Mouse (Mus musculus) C2C12 (cell line): ENCODE measurements at regions not wholly inside any gene's neighbourhood (a gene's known extent, or its start where the extent isn't known, plus 50 kb on each side); places are given as distances from the start of the nearest gene placed in this dataset.

Experiments
- H3K27me3 ChIP-seq: one replicate; pipeline ENCODE4 v1.6.1; 2011; ENCODE audit not compliant: control insufficient read depth, insufficient read depth, insufficient read length
- H3K36me3 ChIP-seq: one replicate; pipeline ENCODE4 v1.6.1; 2011; ENCODE audit not compliant: control insufficient read depth, insufficient read depth
- H3K4me3 ChIP-seq: one replicate; pipeline ENCODE4 v1.5.1; 2011; ENCODE audit warnings: mild to moderate bottlenecking, control low read depth; ENCODE audit not compliant: poor library complexity, insufficient read depth, severe bottlenecking
- H3K79me2 ChIP-seq: one replicate; pipeline ENCODE4 v1.6.1; 2011; ENCODE audit not compliant: control insufficient read depth, insufficient read depth
- H3K79me3 ChIP-seq: one replicate; pipeline ENCODE4 v1.6.1; 2011; ENCODE audit warnings: low read depth, control low read depth
- H3ac ChIP-seq: one replicate; pipeline ENCODE3; 2011; ENCODE audit warnings: low read depth; ENCODE audit not compliant: control insufficient read depth, insufficient read length
- CEBPB ChIP-seq: IDR thresholded peaks from one replicate; pipeline ENCODE4 v1.6.1; 2011; ENCODE audit warnings: low read depth, mild to moderate bottlenecking, control low read depth, moderate library complexity
- CTCF ChIP-seq: IDR thresholded peaks from one replicate; pipeline ENCODE4 v1.5.1; 2011; ENCODE audit not compliant: control insufficient read depth, insufficient read depth, insufficient read length
- FOSL1 ChIP-seq: IDR thresholded peaks from one replicate; pipeline ENCODE4 v1.8.0; 2011; ENCODE audit warnings: mild to moderate bottlenecking, low read length; ENCODE audit not compliant: poor library complexity, insufficient read depth, severe bottlenecking
- MAX ChIP-seq: IDR thresholded peaks from one replicate; pipeline ENCODE4 v1.6.1; 2011; ENCODE audit warnings: mild to moderate bottlenecking, control low read depth
- MYOD1 ChIP-seq: IDR thresholded peaks from one replicate; pipeline ENCODE4 v1.6.1; 2011; ENCODE audit warnings: low read depth; ENCODE audit not compliant: control insufficient read depth, insufficient read length
- MYOG ChIP-seq: IDR thresholded peaks from one replicate; pipeline ENCODE4 v1.6.1; 2011; ENCODE audit not compliant: control insufficient read depth, insufficient read length; ENCODE audit errors: extremely low read depth
- USF1 ChIP-seq: IDR thresholded peaks from one replicate; pipeline ENCODE4 v1.6.1; 2011; ENCODE audit warnings: low read depth, mild to moderate bottlenecking, control low read depth, moderate library complexity

DNA sequence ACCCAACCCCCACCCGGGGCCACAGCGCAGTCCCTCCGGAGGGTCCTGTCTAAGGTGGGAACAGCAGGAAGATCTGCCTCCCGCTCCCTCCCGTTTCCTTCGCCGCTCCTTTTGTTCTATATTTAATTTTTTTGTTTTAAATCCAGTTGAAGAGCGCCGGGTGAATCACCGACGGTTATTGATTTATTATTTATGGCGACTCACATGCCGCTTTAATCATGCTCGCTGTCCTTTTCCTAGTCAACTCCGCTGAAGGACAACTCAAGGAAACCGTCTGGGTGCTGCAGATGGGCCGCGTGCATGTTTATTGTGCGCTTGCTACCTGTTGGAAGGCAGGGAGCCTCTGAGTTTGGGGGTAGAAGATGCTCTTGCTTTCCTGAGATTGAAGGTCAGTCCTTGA, 68.3 kb upstream of the Gm26897 start:
- H3ac ChIP-seq: no peak overlapping the region
- H3K4me3 ChIP-seq: no peak overlapping the region
- no peaks in the 10 kb centered on the region for H3K79me3 ChIP-seq
- TF ChIP-seq USF1: no peak
- TF ChIP-seq CTCF: no peak
- TF ChIP-seq FOSL1: no peak
- no peak for TF ChIP-seq CEBPB
- TF ChIP-seq MAX: no peak
- TF ChIP-seq MYOG: no peak
- TF ChIP-seq MYOD1: no peak
- H3K27me3 ChIP-seq: peaks cover 28% of the 10 kb centered on the region
- H3K36me3 ChIP-seq: no peaks in the 10 kb centered on the region
- no peaks in the 10 kb centered on the region for H3K79me2 ChIP-seq

DNA sequence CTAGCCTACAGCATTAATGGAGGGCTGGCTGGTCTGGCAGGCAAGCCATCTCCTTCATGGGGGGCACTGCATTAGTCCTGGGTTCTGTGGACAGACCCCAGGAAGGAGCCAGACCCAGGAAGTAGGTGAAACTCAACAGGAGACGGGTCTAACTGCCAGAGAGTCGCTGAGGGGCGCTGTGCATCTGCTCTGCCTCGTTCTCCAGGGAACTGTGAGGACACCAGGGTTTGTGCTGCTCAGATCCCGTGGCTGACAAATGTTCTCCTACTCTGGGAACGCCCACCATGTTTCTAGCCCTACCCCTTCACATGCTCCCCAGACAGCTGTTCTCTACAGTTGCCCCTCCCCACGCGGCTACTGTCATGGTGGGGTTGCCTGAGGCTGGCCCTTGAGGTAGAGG, 67.7 kb upstream of the Gm26897 start:
- Histone ChIP-seq H3K79me2 (no peaks in the 10 kb centered on the region), H3K4me3 (no peak overlapping the region), H3K79me3 (no peaks in the 10 kb centered on the region), H3K27me3 (peaks cover 22% of the 10 kb centered on the region), H3ac (no peak overlapping the region), H3K36me3 (no peaks in the 10 kb centered on the region)
- TF ChIP-seq CTCF: no peak
- TF ChIP-seq MYOD1: no peak
- TF ChIP-seq MAX: no peak
- TF ChIP-seq USF1: no peak
- TF ChIP-seq FOSL1: no peak
- TF ChIP-seq CEBPB: no peak
- no peak for TF ChIP-seq MYOG

DNA sequence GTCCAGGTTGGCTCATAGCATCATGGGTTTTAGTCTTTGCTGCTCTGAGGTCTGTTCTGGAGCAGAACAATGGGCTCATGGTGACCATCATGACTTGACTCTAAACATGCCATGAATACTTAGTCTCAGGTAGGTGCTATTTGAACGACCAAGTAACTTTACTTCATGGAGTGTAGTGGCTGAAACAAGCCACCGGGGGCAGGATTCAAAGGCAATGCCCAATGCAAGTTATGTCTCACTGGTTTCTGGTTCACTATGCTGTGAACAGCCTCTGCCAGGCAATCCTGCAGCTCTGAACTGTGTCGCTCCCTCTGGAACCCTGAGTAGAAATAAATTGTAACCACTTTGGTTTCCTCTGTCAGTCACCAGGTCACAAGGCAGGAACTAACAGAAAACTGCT, 65.8 kb upstream of the Gm26897 start:
- H3K27me3 ChIP-seq: peaks cover 16% of the 10 kb centered on the region
- no peak for TF ChIP-seq USF1
- no peak overlapping the region for H3ac ChIP-seq
- H3K36me3 ChIP-seq: no peaks in the 10 kb centered on the region
- H3K79me2 ChIP-seq: no peaks in the 10 kb centered on the region
- no peak overlapping the region for H3K4me3 ChIP-seq
- H3K79me3 ChIP-seq: no peaks in the 10 kb centered on the region

GRCm38 (mm10) chr5:111669139-111669538, 64.6 kb upstream of the Gm26897 start:
- H3K36me3 ChIP-seq: no peaks in the 10 kb centered on the region
- no peak overlapping the region for H3ac ChIP-seq
- no peaks in the 10 kb centered on the region for H3K79me2 ChIP-seq
- H3K4me3 ChIP-seq: no peak overlapping the region
- H3K79me3 ChIP-seq: no peaks in the 10 kb centered on the region
- TF ChIP-seq MAX (no peak), MYOG (no peak)
- H3K27me3 ChIP-seq: peaks cover 13% of the 10 kb centered on the region

DNA sequence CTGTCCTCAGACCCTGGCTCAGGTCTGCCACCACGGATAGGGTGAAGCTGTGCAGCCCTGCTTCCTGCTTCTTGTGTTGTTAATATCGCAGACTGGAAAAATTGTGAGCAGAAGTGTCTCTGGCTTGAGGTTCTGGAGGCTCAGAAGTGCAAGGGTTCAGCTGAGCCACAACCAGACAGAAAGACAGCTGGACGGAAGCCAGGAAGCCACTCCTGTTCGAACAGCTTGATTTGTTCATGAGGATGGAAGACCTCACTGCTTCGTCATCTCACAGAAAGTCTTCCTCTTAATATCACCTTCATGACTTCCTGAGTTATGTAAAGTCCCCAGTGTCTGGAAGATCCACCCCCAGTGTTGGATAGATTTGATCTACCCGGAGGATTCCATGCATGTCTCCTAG, 62.0 kb upstream of the Gm26897 start:
- no peaks in the 10 kb centered on the region for H3K79me3 ChIP-seq
- no peak overlapping the region for H3ac ChIP-seq
- no peaks in the 10 kb centered on the region for H3K36me3 ChIP-seq
- no peak overlapping the region for H3K4me3 ChIP-seq
- H3K27me3 ChIP-seq: peaks cover 13% of the 10 kb centered on the region
- H3K79me2 ChIP-seq: no peaks in the 10 kb centered on the region
- TF ChIP-seq USF1 (no peak), FOSL1 (no peak), MYOD1 (no peak), MYOG (no peak), MAX (no peak), CEBPB (no peak), CTCF (no peak)

GRCm38 (mm10) chr5:111674976-111675672, 58.6 kb upstream of the Gm26897 start:
- Histone ChIP-seq H3K27me3 (peaks cover 21% of the 10 kb centered on the region), H3K36me3 (no peaks in the 10 kb centered on the region), H3ac (no peak overlapping the region), H3K79me2 (no peaks in the 10 kb centered on the region), H3K4me3 (no peak overlapping the region), H3K79me3 (no peaks in the 10 kb centered on the region)
- TF ChIP-seq MAX: no peak
- TF ChIP-seq CEBPB: no peak
- no peak for TF ChIP-seq FOSL1
- TF ChIP-seq USF1: no peak
- TF ChIP-seq MYOD1: no peak

- no peaks in the 10 kb centered on the region for H3K79me3 ChIP-seq
- H3K79me2 ChIP-seq: no peaks in the 10 kb centered on the region
- H3K4me3 ChIP-seq: no peak overlapping the region
- no peaks in the 10 kb centered on the region for H3K36me3 ChIP-seq
- peaks cover 23% of the 10 kb centered on the region for H3K27me3 ChIP-seq
- TF ChIP-seq MYOD1 (no peak), MYOG (no peak), CTCF (no peak), CEBPB (no peak), USF1 (no peak), MAX (no peak), FOSL1 (no peak)
- no peak overlapping the region for H3ac ChIP-seq
These were observed 58.0 kb upstream of the Gm26897 start for GRCm38 (mm10) chr5:111675673-111676261.
